Mouse (Mus musculus) testis, adult 2 months (tissue): ENCODE data around the gene Rfx4. TPM values are rescaled to one million over a fixed set of nuclear protein-coding genes. Genes with fewer than 3 reads are reported as not detected.

ENCODE experiments used
- H3K27ac ChIP-seq: fragments of 200-500 bp; 2 replicates; pipeline ENCODE4 v1.5.1; 2012; ENCODE audit warnings: low read depth, low read length; ENCODE audit not compliant: control insufficient read depth, insufficient read depth
- H3K27me3 ChIP-seq: fragments of 200-500 bp; 2 replicates; pipeline ENCODE4 v1.6.1; 2012; ENCODE audit warnings: mild to moderate bottlenecking, low read length, moderate library complexity; ENCODE audit not compliant: control insufficient read depth, insufficient read depth
- H3K36me3 ChIP-seq: fragments of 200-500 bp; 2 replicates; pipeline ENCODE4 v1.6.1; 2012; ENCODE audit warnings: mild to moderate bottlenecking, low read length; ENCODE audit not compliant: control insufficient read depth, insufficient read depth
- H3K4me1 ChIP-seq: fragments of 200-500 bp; 2 replicates; pipeline ENCODE4 v1.6.1; 2012; ENCODE audit warnings: low read length; ENCODE audit not compliant: control insufficient read depth, insufficient read depth
- H3K4me3 ChIP-seq: fragments of 200-500 bp; 2 replicates; pipeline ENCODE4 v1.5.1; 2012; ENCODE audit warnings: low read depth, mild to moderate bottlenecking, low read length, moderate library complexity, mixed read lengths; ENCODE audit not compliant: control insufficient read depth
- CTCF ChIP-seq: fragments of 200-500 bp; IDR thresholded peaks from 2 replicates; pipeline ENCODE4 v1.5.1; 2012; ENCODE audit warnings: low read depth, mild to moderate bottlenecking, inconsistent platforms, low read length, moderate library complexity; ENCODE audit not compliant: control insufficient read depth, insufficient read depth, insufficient replicate concordance
- POLR2A ChIP-seq: fragments of 200-500 bp; IDR thresholded peaks from 2 replicates; pipeline ENCODE4 v1.6.1; 2012; ENCODE audit warnings: low read depth, mild to moderate bottlenecking, inconsistent platforms, low read length, moderate library complexity; ENCODE audit not compliant: control insufficient read depth
- polyA plus RNA-seq: library from polyadenylated mRNA; depleted of rRNA; stranded (reverse); fragments of >200 nt; gene quantifications from 2 replicates; pipeline ENCODE4 v1.2.3, GENCODE M21; 2012; rRNA removed

Gene Rfx4
- polyA plus RNA-seq, 1 experiment, result 93.1 TPM

DNA sequence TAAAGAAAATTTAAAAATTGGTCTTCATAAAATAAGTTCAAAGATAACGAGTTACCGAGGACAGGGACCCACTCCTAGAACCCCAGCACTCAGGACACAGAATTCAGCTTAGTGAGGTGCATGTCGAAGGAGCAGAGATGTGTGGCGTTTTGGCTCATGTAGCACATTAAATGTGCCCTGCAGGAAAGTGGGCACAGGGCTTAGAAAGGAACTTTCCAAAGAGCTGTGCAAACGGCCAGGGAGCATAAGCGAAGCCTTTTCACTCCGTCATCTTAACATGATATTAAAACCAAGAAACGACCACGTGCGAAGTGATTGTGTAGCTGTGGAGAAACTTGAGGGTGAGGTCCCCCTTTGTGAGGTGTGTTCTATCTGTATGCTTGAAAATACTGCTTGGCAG, 198.4 kb downstream of the Rfx4 start:
- Histone ChIP-seq H3K27ac (no peak overlapping the region), H3K36me3 (no peaks in the 10 kb centered on the region)

More for the DNA sequence above, 198.4 kb downstream of the Rfx4 start:
- Histone ChIP-seq H3K27me3 (no peaks in the 10 kb centered on the region), H3K4me3 (no peak overlapping the region), H3K4me1 (no peaks in the 10 kb centered on the region)
- TF ChIP-seq POLR2A (no peak), CTCF (no peak)

Other genes starting within 250 kb of the Rfx4 start
- gene Ckap4, start 222.0 kb upstream of the Rfx4 start, polyA plus RNA-seq, result 50.1 and 55.7 TPM in 2 replicates
- 14.0 and 18.2 TPM in 2 replicates for gene Tcp11l2, start 179.4 kb upstream of the Rfx4 start, polyA plus RNA-seq
- 4.1 and 4.8 TPM in 2 replicates for gene Polr3b, start 133.8 kb upstream of the Rfx4 start, polyA plus RNA-seq
- 3.0 and 3.4 TPM in 2 replicates for gene Ric8b, start 161.6 kb downstream of the Rfx4 start, polyA plus RNA-seq